Mouse (Mus musculus): ENCODE measurements around the gene Lig3. TPM values are rescaled to one million over a fixed set of nuclear protein-coding genes. Genes with fewer than 3 reads are reported as not detected.
"Not testable (repeated sequence)": the region's sequence is repeated elsewhere in the genome, so short reads cannot be mapped to it uniquely, and the experiment has no call there.

The Lig3 gene
- polyA plus RNA-seq, 1 experiment from 2014 or later: 19.7 TPM

GRCm38 (mm10) chr11:82833929-82834328 is 53.0 kb downstream of the Lig3 start:
- H3K9me3 ChIP-seq (replicated peaks): no peaks in the 10 kb centered on the region
- H3K9ac ChIP-seq (replicated peaks): no peak overlapping the region
- no peaks in the 10 kb centered on the region for H3K36me3 ChIP-seq
- H3K4me2 ChIP-seq: no peak overlapping the region
- no peak for ATAC-seq (ENCODE audit: low FRiP score)
- 72% methylated on average over 8 of the region's 8 CpGs for WGBS
- H3K27me3 ChIP-seq (replicated peaks): no peaks in the 10 kb centered on the region
- H3K4me1 ChIP-seq: peaks cover 44% of the 10 kb centered on the region
- no peak overlapping the region for H3K4me3 ChIP-seq (replicated peaks)
- no peak overlapping the region for H3K27ac ChIP-seq (replicated peaks)

DNA sequence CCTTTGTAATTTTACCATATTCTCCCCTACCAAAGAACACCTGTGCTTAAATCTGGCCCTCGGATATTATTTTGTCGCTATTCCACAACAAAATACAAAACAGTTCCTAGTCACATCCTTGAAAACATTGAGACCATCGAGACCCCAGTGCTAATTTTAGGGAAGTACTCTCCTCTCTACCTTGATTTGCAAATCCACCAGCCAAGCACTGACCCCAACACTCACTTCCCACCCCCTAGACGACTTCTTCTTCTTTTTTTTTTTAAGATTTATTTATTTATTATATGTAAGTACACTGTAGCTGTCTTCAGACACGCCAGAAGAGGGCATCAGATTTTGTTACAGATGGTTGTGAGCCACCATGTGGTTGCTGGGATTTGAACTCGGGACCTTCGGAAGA is 53.5 kb downstream of the Lig3 start:
- ATAC-seq (ENCODE audit: low FRiP score); H3K27me3 ChIP-seq (replicated peaks): not testable (repeated sequence)
- WGBS: 87% methylated on average over 7 of the region's 7 CpGs

GRCm38 (mm10) chr11:82835616-82836432 is 54.9 kb downstream of the Lig3 start:
- H3K4me3 ChIP-seq (replicated peaks): no peak overlapping the region
- H3K9ac ChIP-seq (replicated peaks): no peak overlapping the region
- peaks cover 42% of the 10 kb centered on the region for H3K4me1 ChIP-seq
- 53% methylated on average over 11 of the region's 11 CpGs for WGBS
- H3K9me3 ChIP-seq (replicated peaks): no peaks in the 10 kb centered on the region
- no peak for ATAC-seq (ENCODE audit: low FRiP score)
- H3K4me2 ChIP-seq: no peak overlapping the region
- H3K36me3 ChIP-seq: no peaks in the 10 kb centered on the region
- no peaks in the 10 kb centered on the region for H3K27me3 ChIP-seq (replicated peaks)
- no peak overlapping the region for H3K27ac ChIP-seq (replicated peaks)

More for the DNA sequence above, 53.5 kb downstream of the Lig3 start:
- H3K4me2 ChIP-seq; H3K9ac ChIP-seq (replicated peaks); H3K9me3 ChIP-seq (replicated peaks); H3K27ac ChIP-seq (replicated peaks); H3K36me3 ChIP-seq; H3K4me3 ChIP-seq (replicated peaks): not testable (repeated sequence)
- peaks cover 44% of the 10 kb centered on the region for H3K4me1 ChIP-seq

DNA sequence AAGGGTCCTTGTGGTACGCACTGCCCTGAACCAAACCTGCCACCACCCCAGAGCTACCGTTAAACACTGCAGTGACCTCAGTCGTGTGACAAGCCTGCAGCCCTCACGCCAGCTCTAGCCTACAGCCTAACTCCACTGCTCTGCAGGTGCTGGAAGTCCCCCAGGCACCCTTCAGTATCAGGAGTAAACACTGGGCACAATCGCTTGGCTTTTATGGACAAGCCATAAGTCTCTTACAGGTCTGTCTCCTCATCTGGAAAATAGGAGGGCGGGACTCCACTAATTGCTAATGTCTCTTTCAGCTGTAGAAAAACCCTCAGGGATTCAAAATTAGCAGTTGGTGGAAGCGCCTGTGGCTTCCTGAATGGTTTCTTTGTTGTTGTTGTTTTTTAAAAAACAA is 56.3 kb downstream of the Lig3 start:
- no peak overlapping the region for H3K4me3 ChIP-seq (replicated peaks)
- peaks cover 29% of the 10 kb centered on the region for H3K4me1 ChIP-seq
- 18% methylated on average over 7 of the region's 7 CpGs for whole genome bisulfite sequencing
- no peak overlapping the region for H3K9ac ChIP-seq (replicated peaks)
- H3K27me3 ChIP-seq (replicated peaks): no peaks in the 10 kb centered on the region
- H3K27ac ChIP-seq (replicated peaks): no peak overlapping the region
- H3K9me3 ChIP-seq (replicated peaks): no peaks in the 10 kb centered on the region
- no peak for ATAC-seq (ENCODE audit: low FRiP score)
- no peaks in the 10 kb centered on the region for H3K36me3 ChIP-seq
- H3K4me2 ChIP-seq: no peak overlapping the region

DNA sequence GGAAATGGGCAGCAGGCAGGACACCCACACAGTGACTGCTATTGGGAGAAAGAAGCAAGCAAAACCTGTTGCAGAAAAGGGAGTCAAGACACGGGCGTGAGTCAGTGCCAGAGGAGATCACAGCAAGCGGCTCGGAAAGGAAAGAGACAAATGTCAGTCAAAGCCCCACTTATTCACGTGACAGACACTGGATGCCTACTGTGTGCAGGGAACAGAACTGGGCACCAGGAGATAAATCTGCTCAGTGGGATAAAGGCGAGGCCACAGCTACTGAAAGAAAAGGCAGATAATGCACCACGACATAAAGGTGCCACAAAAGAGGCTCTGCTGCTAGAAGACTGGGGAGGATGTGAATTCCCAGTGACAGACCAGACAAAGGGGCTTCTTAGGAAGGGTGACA is 56.9 kb downstream of the Lig3 start:
- 14% methylated on average over 7 of the region's 7 CpGs for WGBS
- H3K36me3 ChIP-seq: no peaks in the 10 kb centered on the region

GRCm38 (mm10) chr11:82838511-82838910 is 57.6 kb downstream of the Lig3 start:
- Histone ChIP-seq H3K4me1 (peaks cover 29% of the 10 kb centered on the region), H3K4me3 (replicated peaks) (no peak overlapping the region), H3K4me2 (no peak overlapping the region), H3K36me3 (no peaks in the 10 kb centered on the region), H3K9me3 (replicated peaks) (no peaks in the 10 kb centered on the region), H3K9ac (replicated peaks) (no peak overlapping the region), H3K27ac (replicated peaks) (no peak overlapping the region), H3K27me3 (replicated peaks) (no peaks in the 10 kb centered on the region)
- WGBS: 30% methylated on average over 5 of the region's 5 CpGs
- ATAC-seq (ENCODE audit: low FRiP score): no peak

More for the DNA sequence above, 56.9 kb downstream of the Lig3 start:
- H3K9ac ChIP-seq (replicated peaks): no peak overlapping the region
- no peak overlapping the region for H3K4me2 ChIP-seq
- peaks cover 29% of the 10 kb centered on the region for H3K4me1 ChIP-seq
- ATAC-seq (ENCODE audit: low FRiP score): no peak
- no peaks in the 10 kb centered on the region for H3K27me3 ChIP-seq (replicated peaks)
- no peak overlapping the region for H3K4me3 ChIP-seq (replicated peaks)
- H3K9me3 ChIP-seq (replicated peaks): no peaks in the 10 kb centered on the region
- H3K27ac ChIP-seq (replicated peaks): no peak overlapping the region

GRCm38 (mm10) chr11:82844771-82845414 is 64.0 kb downstream of the Lig3 start:
- Histone ChIP-seq H3K27me3 (replicated peaks) (no peaks in the 10 kb centered on the region), H3K4me3 (replicated peaks) (no peak overlapping the region), H3K4me1 (peaks cover 21% of the 10 kb centered on the region), H3K4me2 (peak overlapping the region; percentile 42; the same call in 1 of the 2 replicates), H3K36me3 (no peaks in the 10 kb centered on the region), H3K9ac (replicated peaks) (no peak overlapping the region), H3K27ac (replicated peaks) (no peak overlapping the region), H3K9me3 (replicated peaks) (no peaks in the 10 kb centered on the region)
- 64% methylated on average over 11 of the region's 11 CpGs for WGBS
- no peak for ATAC-seq (ENCODE audit: low FRiP score)

GRCm38 (mm10) chr11:82845415-82846078 is 64.6 kb downstream of the Lig3 start:
- H3K27ac ChIP-seq (replicated peaks): no peak overlapping the region
- peaks cover 27% of the 10 kb centered on the region for H3K4me1 ChIP-seq
- no peaks in the 10 kb centered on the region for H3K9me3 ChIP-seq (replicated peaks)
- H3K9ac ChIP-seq (replicated peaks): peak overlapping the region; percentile 29; the same call in 1 of the 2 replicates
- peak overlapping the region; percentile 42 for H3K4me2 ChIP-seq
- ATAC-seq (ENCODE audit: low FRiP score): peak; percentile 66
- no peaks in the 10 kb centered on the region for H3K27me3 ChIP-seq (replicated peaks)
- 26% methylated on average over 16 of the region's 16 CpGs for WGBS
- H3K4me3 ChIP-seq (replicated peaks): peak overlapping the region; percentile 8; the same call in 1 of the 2 replicates
- H3K36me3 ChIP-seq: no peaks in the 10 kb centered on the region

GRCm38 (mm10) chr11:82846079-82846436 is 65.2 kb downstream of the Lig3 start:
- ATAC-seq (ENCODE audit: low FRiP score): no peak
- Histone ChIP-seq H3K4me3 (replicated peaks) (no peak overlapping the region), H3K9me3 (replicated peaks) (no peaks in the 10 kb centered on the region), H3K4me2 (peak overlapping the region; percentile 42), H3K36me3 (no peaks in the 10 kb centered on the region), H3K27ac (replicated peaks) (no peak overlapping the region), H3K4me1 (peaks cover 30% of the 10 kb centered on the region), H3K27me3 (replicated peaks) (no peaks in the 10 kb centered on the region), H3K9ac (replicated peaks) (peak overlapping the region; percentile 29; the same call in 1 of the 2 replicates)
- 21% methylated on average over 4 of the region's 4 CpGs for WGBS

GRCm38 (mm10) chr11:82846938-82847337 is 66.0 kb downstream of the Lig3 start:
- H3K27me3 ChIP-seq (replicated peaks): no peaks in the 10 kb centered on the region
- 87% methylated on average over 3 of the region's 3 CpGs for WGBS
- H3K4me3 ChIP-seq (replicated peaks): no peak overlapping the region
- no peak overlapping the region for H3K4me2 ChIP-seq
- H3K27ac ChIP-seq (replicated peaks): no peak overlapping the region
- no peaks in the 10 kb centered on the region for H3K9me3 ChIP-seq (replicated peaks)
- H3K4me1 ChIP-seq: peaks cover 35% of the 10 kb centered on the region
- no peaks in the 10 kb centered on the region for H3K36me3 ChIP-seq
- no peak for ATAC-seq (ENCODE audit: low FRiP score)
- no peak overlapping the region for H3K9ac ChIP-seq (replicated peaks)

DNA sequence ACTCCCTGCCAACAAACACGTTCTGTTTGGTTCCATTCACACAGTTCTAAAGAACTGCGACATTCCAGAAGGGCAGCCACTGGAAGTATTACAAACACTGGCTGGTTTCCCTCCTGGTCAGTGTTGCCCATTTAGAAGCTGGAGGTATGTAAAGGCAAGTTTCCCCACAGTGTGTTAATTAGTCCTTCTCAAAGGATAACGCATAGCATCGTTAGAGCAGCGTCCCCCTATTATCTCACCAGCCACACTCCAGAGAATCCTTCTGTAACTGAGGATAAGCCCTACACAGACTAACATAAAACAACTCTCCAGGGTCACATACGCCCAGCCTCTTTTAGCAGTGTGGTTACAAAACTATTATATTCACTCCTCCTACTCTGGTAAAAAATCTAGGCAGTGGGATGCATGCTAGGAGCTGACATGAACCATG is 66.7 kb downstream of the Lig3 start:
- no peaks in the 10 kb centered on the region for H3K9me3 ChIP-seq (replicated peaks)
- no peaks in the 10 kb centered on the region for H3K27me3 ChIP-seq (replicated peaks)
- no peak overlapping the region for H3K4me2 ChIP-seq
- no peaks in the 10 kb centered on the region for H3K36me3 ChIP-seq
- ATAC-seq (ENCODE audit: low FRiP score): no peak
- WGBS: 26% methylated on average over 6 of the region's 6 CpGs
- no peak overlapping the region for H3K9ac ChIP-seq (replicated peaks)
- H3K4me3 ChIP-seq (replicated peaks): no peak overlapping the region
- no peak overlapping the region for H3K27ac ChIP-seq (replicated peaks)
- H3K4me1 ChIP-seq: peaks cover 35% of the 10 kb centered on the region

Data from neural tube, embryonic 15.5 days (tissue).